Mouse (Mus musculus) heart, postnatal 0 days (tissue): ENCODE measurements around the gene Zscan4b. TPM values are rescaled to one million over a fixed set of nuclear protein-coding genes. Genes with fewer than 3 reads are reported as not detected.
"Not testable (repeated sequence)": the region's sequence is repeated elsewhere in the genome, so short reads cannot be mapped to it uniquely, and the experiment has no call there.

Experiments
- ATAC-seq: fragments of 200-750 bp; cut with Nextera tagmentation; 2 replicates; pipeline ENCODE4 v1.8.0; 2017; ENCODE audit warnings: low read depth, moderate number of reproducible peaks, moderate library complexity; ENCODE audit not compliant: insufficient read depth
- DNase-seq: peaks from one replicate; pipeline ENCODE4 v3.0.0-alpha.2; 2016; ENCODE audit warnings: low spot score
- H3K27ac ChIP-seq: fragments of 300-500 bp; sonication (generic); 2 replicates; pipeline ENCODE4 v1.5.1; 2014; ENCODE audit warnings: low read depth, mild to moderate bottlenecking
- H3K27me3 ChIP-seq: fragments of 300-500 bp; sonication (generic); 2 replicates; pipeline ENCODE4 v1.6.1; 2014; ENCODE audit warnings: low read length, mixed read lengths; ENCODE audit not compliant: control insufficient read depth, insufficient read depth
- H3K36me3 ChIP-seq: fragments of 300-500 bp; sonication (generic); replicated peaks from 2 replicates; pipeline ENCODE4 v1.6.1; 2014; ENCODE audit warnings: low read length, mixed read lengths; ENCODE audit not compliant: control insufficient read depth, insufficient read depth
- H3K4me1 ChIP-seq: fragments of 300-500 bp; sonication (generic); 2 replicates; pipeline ENCODE4 v1.6.1; 2014; ENCODE audit warnings: antibody characterized with exemption; ENCODE audit not compliant: control insufficient read depth, insufficient read depth
- H3K4me2 ChIP-seq: fragments of 300-500 bp; sonication (generic); 2 replicates; pipeline ENCODE4 v1.6.1; 2014; ENCODE audit warnings: low read depth, mild to moderate bottlenecking, low read length, moderate library complexity
- H3K4me3 ChIP-seq: fragments of 300-500 bp; sonication (generic); 2 replicates; pipeline ENCODE4 v1.5.1; 2014; ENCODE audit warnings: low read depth, low read length
- H3K9ac ChIP-seq: fragments of 300-500 bp; sonication (generic); replicated peaks from 2 replicates; pipeline ENCODE4 v1.6.1; 2014; ENCODE audit warnings: low read depth, low read length, mixed read lengths
- H3K9me3 ChIP-seq: fragments of 300-500 bp; sonication (generic); replicated peaks from 2 replicates; pipeline ENCODE4 v1.6.1; 2016; ENCODE audit warnings: low read length; ENCODE audit not compliant: control insufficient read depth
- WGBS: fragments of 180-500 bp; shearing (Covaris S2); extraction: QIAGEN DNeasy Blood & Tissue Kit; methylation state at CpG from one replicate; pipeline ENCODE4 v1.1.7; 2014; 5-methylcytosine and 5-hydroxymethylcytosine counted together
- polyA plus RNA-seq: library from polyadenylated mRNA; unstranded; fragments of >200 nt; fragmentation: Nextera tagmentation; extraction: Ambion mirVana; gene quantifications from 2 replicates; pipeline ENCODE4 v1.2.1, GENCODE M21; 2015
- total RNA-seq: library from RNA; depleted of rRNA; stranded (reverse); fragments of >200 nt; gene quantifications from 2 replicates; pipeline ENCODE4 v1.2.3, GENCODE M21; 2014; ENCODE audit warnings: low replicate concordance; rRNA removed

Zscan4b gene
- total RNA-seq (not detected in 2 replicates), polyA plus RNA-seq (not detected in 2 replicates)

- H3K4me3 ChIP-seq, H3K27me3 ChIP-seq, H3K4me1 ChIP-seq, DNase-seq, ATAC-seq, H3K4me2 ChIP-seq, H3K9me3 ChIP-seq, H3K27ac ChIP-seq, H3K9ac ChIP-seq, H3K36me3 ChIP-seq: not testable (repeated sequence)
- WGBS = 81% methylated on average over 1 of the region's 1 CpGs
Measured at GRCm38 (mm10) chr7:10904950-10905349, at the start of gene Zscan4b. Gene Zscan4b, minus strand, starts transcription at chr7:10905050.

Other genes starting within 250 kb of the Zscan4b start
- gene Nlrp4b, start 217.3 kb downstream of the Zscan4b start, total RNA-seq = not detected in 2 replicates
- not detected in 2 replicates for gene Nlrp4b, start 217.3 kb downstream of the Zscan4b start, polyA plus RNA-seq
- not detected in 2 replicates for gene Vmn1r71, start 150.7 kb downstream of the Zscan4b start, total RNA-seq
- not detected in 2 replicates for gene Vmn1r71, start 150.7 kb downstream of the Zscan4b start, polyA plus RNA-seq
- gene Zscan4c, start 100.7 kb upstream of the Zscan4b start, total RNA-seq = not detected in 2 replicates
- not detected in 2 replicates for gene Zscan4c, start 100.7 kb upstream of the Zscan4b start, polyA plus RNA-seq
- gene Zscan4-ps1, start 164.6 kb upstream of the Zscan4b start, total RNA-seq = not detected in 2 replicates
- gene Zscan4-ps1, start 164.6 kb upstream of the Zscan4b start, polyA plus RNA-seq = not detected in 2 replicates